Mouse (Mus musculus) lung, postnatal 14 days (tissue): Measurements from ENCODE around the gene Edem2.

Experiments
- DNase-seq: peaks from one replicate; pipeline ENCODE4 v3.0.0; 2021

Gene Edem2

GRCm38 (mm10) chr2:155683821-155684220 is 45.5 kb downstream of the Edem2 start:
- DNase-seq, result no peak

- DNase-seq, result no peak
These were observed 46.1 kb downstream of the Edem2 start for GRCm38 (mm10) chr2:155683137-155683536.

GRCm38 (mm10) chr2:155681874-155682273 is 47.4 kb downstream of the Edem2 start:
- DNase-seq, result no peak

GRCm38 (mm10) chr2:155681194-155681593 is 48.1 kb downstream of the Edem2 start:
- no peak for DNase-seq

GRCm38 (mm10) chr2:155680591-155680990 is 48.7 kb downstream of the Edem2 start:
- DNase-seq, result no peak

- no peak for DNase-seq
These were observed 49.6 kb downstream of the Edem2 start for GRCm38 (mm10) chr2:155679586-155680110.

GRCm38 (mm10) chr2:155675118-155675517 is 54.2 kb downstream of the Edem2 start:
- no peak for DNase-seq

GRCm38 (mm10) chr2:155673546-155673945 is 55.7 kb downstream of the Edem2 start:
- DNase-seq, result peak; percentile 83

GRCm38 (mm10) chr2:155671236-155671635 is 58.0 kb downstream of the Edem2 start:
- DNase-seq, result peak; percentile 44

- DNase-seq, result peak; percentile 52
These were observed 60.8 kb downstream of the Edem2 start for GRCm38 (mm10) chr2:155668461-155668860.

GRCm38 (mm10) chr2:155667881-155668280 is 61.4 kb downstream of the Edem2 start:
- no peak for DNase-seq

GRCm38 (mm10) chr2:155663910-155664460 is 65.3 kb downstream of the Edem2 start:
- no peak for DNase-seq

GRCm38 (mm10) chr2:155663097-155663496 is 66.2 kb downstream of the Edem2 start:
- peak; percentile 67 for DNase-seq

- DNase-seq, result no peak
These were observed 66.9 kb downstream of the Edem2 start for GRCm38 (mm10) chr2:155662390-155662789.

- DNase-seq, result no peak
These were observed 73.4 kb downstream of the Edem2 start for GRCm38 (mm10) chr2:155655759-155656372.

GRCm38 (mm10) chr2:155652618-155653017 is 76.7 kb downstream of the Edem2 start:
- DNase-seq, result no peak
